Comparison of ENCODE assay signal across 27 mouse cellular contexts in genomic region chr14:16790161-16790560, GRCm38 (mm10). TPM values are rescaled to one million over a fixed set of nuclear protein-coding genes. Genes with fewer than 3 reads are reported as not detected.
DNase-seq lines count a peak whose midpoint lies in the region; ATAC-seq and TF ChIP-seq lines count a peak whose summit lies in the region.
"Had no signal": no experiment of that assay in that cellular context is flagged by ENCODE, and none has a peak within 500 bp of the region (broad histone marks: within the 10 kb centered on the region; RNA-seq: fewer than 3 reads in every experiment).

No protein-coding gene starts in this region.

- WGBS in midbrain, embryonic 11.5 days, result 71% methylated on average over 1 of the region's 1 CpGs

- no peak overlapping the region for H3K4me3 ChIP-seq in ES-E14 (ENCODE audit: insufficient read depth in 1 of 2, low read depth in 1 of 2, low read length in 2 of 2, poor library complexity in 1 of 2, severe bottlenecking in 1 of 2)
- H3K4me3 ChIP-seq in midbrain, embryonic 11.5 days (ENCODE audit: low read depth, low read length), result no peak overlapping the region

- in situ Hi-C loops in ES-E14 (cut with MboI; ENCODE audit: low sequenced_read_pairs in 2 of 2, unreplicated experiment in 2 of 2), result no loop called here

- H3K27me3 ChIP-seq in midbrain, embryonic 11.5 days (ENCODE audit: control insufficient read depth, insufficient read depth, low read length), result no peaks in the 10 kb centered on the region
- H3K27me3 ChIP-seq: CH12.LX had no signal

- no peaks in the 10 kb centered on the region for H3K36me3 ChIP-seq in ES-E14 (ENCODE audit: control insufficient read depth, insufficient read depth, low read length, poor library complexity, severe bottlenecking)
- no peaks in the 10 kb centered on the region for H3K36me3 ChIP-seq in midbrain, embryonic 11.5 days (ENCODE audit: control insufficient read depth, insufficient read depth, low read length)
- H3K36me3 ChIP-seq: G1E had no signal

- no peak for ATAC-seq in midbrain, embryonic 11.5 days (ENCODE audit: low FRiP score)
- ATAC-seq: activated CD4-positive, CD25-positive, alpha-beta regulatory T cell, adult 4 months; CD4-positive, CD25-positive, alpha-beta regulatory T cell, adult 4 months; Patski had no signal

- no peak overlapping the region for H3K4me2 ChIP-seq in midbrain, embryonic 11.5 days

- DNase-seq in ES-CJ7 (ENCODE audit: low read depth, low spot score) (peak; percentile 66), ES-E14 (ENCODE audit: low read depth, low spot score) (peak; percentile 29), R1 (ENCODE audit: low read depth, low spot score) (peak; percentile 75), ZHBTc4 (ENCODE audit: low read depth, low spot score) (peak; percentile 68)
- no peak for DNase-seq in midbrain, embryonic 11.5 days (ENCODE audit: low spot score, missing footprints)
- DNase-seq in embryo, embryonic 10.5 days (ENCODE audit: low spot score), result no peak
- no peak for DNase-seq in spleen, postnatal 10 days (ENCODE audit: low spot score in 2 of 2)
- DNase-seq in kidney, postnatal 4 days, result no peak
- DNase-seq: adrenal gland, adult 2 months; adrenal gland, adult 8-10 months; adrenal gland, postnatal 10 days; adrenal gland, postnatal 14 days; adrenal gland, postnatal 25 days; adrenal gland, postnatal 36 days; B cell, adult 2 months; cerebellum, adult 11 months; cerebellum, adult 11-12 months; cerebellum, adult 18-20 months; cerebellum, adult 2 months; cerebellum, adult 8-10 months; cerebellum, adult 9-10 months had no signal

- H3K9ac ChIP-seq in ES-E14 (ENCODE audit: insufficient read depth, low read depth, low read length, poor library complexity, severe bottlenecking), result no peak overlapping the region
- no peak overlapping the region for H3K9ac ChIP-seq in midbrain, embryonic 11.5 days (ENCODE audit: low read length)

- no peaks in the 10 kb centered on the region for H3K9me3 ChIP-seq in ES-E14 (ENCODE audit: control insufficient read depth, insufficient read depth, low read depth, low read length)
- H3K9me3 ChIP-seq in midbrain, embryonic 11.5 days (ENCODE audit: control insufficient read depth, low read length), result no peaks in the 10 kb centered on the region
- H3K9me3 ChIP-seq: G1E had no signal

- H3K4me1 ChIP-seq in ES-E14 (ENCODE audit: control insufficient read depth in 2 of 2, insufficient read depth in 2 of 2, low read length in 2 of 2, poor library complexity in 1 of 2), result no peaks in the 10 kb centered on the region
- H3K4me1 ChIP-seq in midbrain, embryonic 11.5 days (ENCODE audit: control insufficient read depth, insufficient read depth, low read length), result no peaks in the 10 kb centered on the region

- no peak overlapping the region for H3K27ac ChIP-seq in ES-E14 (ENCODE audit: insufficient read depth, low read depth, low read length, poor library complexity, severe bottlenecking)
- no peak overlapping the region for H3K27ac ChIP-seq in midbrain, embryonic 11.5 days (ENCODE audit: low read depth, low read length)

TF ChIP-seq in ES-E14, 5 proteins besides CTCF, POLR2A, EP300 and RAD21:
- TF ChIP-seq ZC3H11A (IDR thresholded peaks at IDR 0.05; ENCODE audit: borderline replicate concordance, low read depth, low read length), result no peak
- TF ChIP-seq CHD2 (IDR thresholded peaks at IDR 0.05; ENCODE audit: low read depth, low read length), result no peak
- no peak for TF ChIP-seq MAFK (IDR thresholded peaks at IDR 0.05; ENCODE audit: insufficient read depth, low read depth, low read length)
- no peak for TF ChIP-seq ZNF384 (IDR thresholded peaks at IDR 0.05; ENCODE audit: low read depth, low read length)
- TF ChIP-seq HCFC1 (IDR thresholded peaks at IDR 0.05; ENCODE audit: borderline replicate concordance, insufficient read depth, low read length), result no peak

RNA-seq across cellular contexts. Expression of gene Rarb, which starts 28.8 kb away (rescaled TPM):
- total RNA-seq in ES-E14 (2012; rRNA removed), result 0.79 and 1.2 TPM in 2 replicates
- polyA plus RNA-seq in midbrain, embryonic 11.5 days (2014; fragmentation: Nextera tagmentation; extraction: Ambion mirVana), result 12.4 and 12.8 TPM in 2 replicates
- total RNA-seq: MEL had no signal
- polyA plus RNA-seq: activated CD4-positive, CD25-positive, alpha-beta regulatory T cell, adult 4 months; CD4-positive, CD25-positive, alpha-beta regulatory T cell, adult 4 months; G1E had no signal

Comparison
In these comparisons a context has a peak if more than half of its experiments do, and no peak if none do; other contexts are left out.
1. DNase-seq: peak in ES-CJ7 (single experiment), ES-E14 (single experiment), R1 (single experiment) and ZHBTc4 (single experiment); none in midbrain, embryonic 11.5 days (single experiment), embryo, embryonic 10.5 days (single experiment), spleen, postnatal 10 days (0 of 2) and kidney, postnatal 4 days (0 of 2).